Mouse (Mus musculus): ENCODE measurements around the gene Neu2.

Gene Neu2

GRCm38 (mm10) chr1:87534118-87534517 is 24.4 kb downstream of the Neu2 start:
- ATAC-seq (ENCODE audit: low TSS enrichment), result peak; percentile 50; the same call in 1 of the 2 replicates

GRCm38 (mm10) chr1:87537008-87537407 is 27.3 kb downstream of the Neu2 start:
- peak; percentile 72 for ATAC-seq (ENCODE audit: low TSS enrichment)

- ATAC-seq (ENCODE audit: low TSS enrichment), result peak; percentile 71
These were observed 31.9 kb downstream of the Neu2 start for GRCm38 (mm10) chr1:87541614-87542013.

- no peak for ATAC-seq (ENCODE audit: low TSS enrichment)
These were observed 41.3 kb downstream of the Neu2 start for GRCm38 (mm10) chr1:87551008-87551407.

- ATAC-seq (ENCODE audit: low TSS enrichment), result no peak
These were observed 43.9 kb downstream of the Neu2 start for GRCm38 (mm10) chr1:87553586-87553985.

GRCm38 (mm10) chr1:87562967-87563366 is 53.3 kb downstream of the Neu2 start:
- ATAC-seq (ENCODE audit: low TSS enrichment), result no peak

- no peak for ATAC-seq (ENCODE audit: low TSS enrichment)
These were observed 56.1 kb downstream of the Neu2 start for GRCm38 (mm10) chr1:87565760-87566159.

- no peak for ATAC-seq (ENCODE audit: low TSS enrichment)
These were observed 58.7 kb downstream of the Neu2 start for GRCm38 (mm10) chr1:87568398-87568797.

GRCm38 (mm10) chr1:87573261-87573660 is 63.6 kb downstream of the Neu2 start:
- ATAC-seq (ENCODE audit: low TSS enrichment), result no peak

GRCm38 (mm10) chr1:87573800-87574215 is 64.1 kb downstream of the Neu2 start, which contains the start of gene Ngef:
Ngef (minus strand) TSS chr1:87573870.
- ATAC-seq (ENCODE audit: low TSS enrichment), result no peak

GRCm38 (mm10) chr1:87574353-87574752 is 64.7 kb downstream of the Neu2 start:
- no peak for ATAC-seq (ENCODE audit: low TSS enrichment)

- ATAC-seq (ENCODE audit: low TSS enrichment), result 0 out of 2 replicates have a peak, but pooled peaks have one; percentile 44
These were observed 65.1 kb downstream of the Neu2 start for GRCm38 (mm10) chr1:87574785-87575184.

- ATAC-seq (ENCODE audit: low TSS enrichment), result no peak
These were observed 69.3 kb downstream of the Neu2 start for GRCm38 (mm10) chr1:87578965-87579364.

- ATAC-seq (ENCODE audit: low TSS enrichment), result no peak
These were observed 71.1 kb downstream of the Neu2 start for GRCm38 (mm10) chr1:87580824-87581223.

GRCm38 (mm10) chr1:87589162-87589561 is 79.5 kb downstream of the Neu2 start:
- ATAC-seq (ENCODE audit: low TSS enrichment), result peak; percentile 93

- ATAC-seq (ENCODE audit: low TSS enrichment), result no peak
These were observed 80.3 kb downstream of the Neu2 start for GRCm38 (mm10) chr1:87589980-87590379.

GRCm38 (mm10) chr1:87594261-87594660 is 84.6 kb downstream of the Neu2 start:
- peak; percentile 92 for ATAC-seq (ENCODE audit: low TSS enrichment)

GRCm38 (mm10) chr1:87594671-87595070 is 85.0 kb downstream of the Neu2 start:
- ATAC-seq (ENCODE audit: low TSS enrichment), result no peak

- no peak for ATAC-seq (ENCODE audit: low TSS enrichment)
These were observed 90.8 kb downstream of the Neu2 start for GRCm38 (mm10) chr1:87600533-87600932.

- no peak for ATAC-seq (ENCODE audit: low TSS enrichment)
These were observed 92.1 kb downstream of the Neu2 start for GRCm38 (mm10) chr1:87601801-87602200.

GRCm38 (mm10) chr1:87603389-87603788 is 93.7 kb downstream of the Neu2 start:
- peak; percentile 73 for ATAC-seq (ENCODE audit: low TSS enrichment)

- ATAC-seq (ENCODE audit: low TSS enrichment), result peak; percentile 51
These were observed 95.6 kb downstream of the Neu2 start for GRCm38 (mm10) chr1:87605296-87605695.

- peak; percentile 48 for ATAC-seq (ENCODE audit: low TSS enrichment)
These were observed 97.8 kb downstream of the Neu2 start for GRCm38 (mm10) chr1:87607385-87608091.
